Comparison of ENCODE assay signal across 30 mouse cellular contexts in the genomic region with DNA sequence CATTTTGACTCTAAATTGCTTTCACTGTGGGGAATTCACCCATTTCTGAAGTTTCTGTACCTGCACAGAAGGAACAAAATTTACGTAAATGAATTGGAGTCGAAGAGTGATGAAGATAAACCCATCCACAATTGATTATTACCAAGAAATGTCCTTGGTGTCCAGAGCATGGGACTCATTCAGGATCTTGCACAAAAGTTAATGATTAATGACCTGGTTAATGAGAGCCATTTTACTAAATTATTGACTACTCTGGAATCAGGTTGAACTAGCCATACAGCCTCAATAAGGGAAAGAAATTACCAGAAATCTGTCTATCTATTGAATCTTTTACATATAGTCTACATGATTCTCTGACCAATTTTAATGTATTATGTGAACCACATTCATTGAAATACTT.
"Had no signal": no experiment of that assay in that cellular context is flagged by ENCODE, and none has a peak within 500 bp of the region (broad histone marks: within the 10 kb centered on the region; RNA-seq: fewer than 3 reads in every experiment).

No protein-coding gene starts in this region.

- H3K27me3 ChIP-seq: heart, embryonic 12.5 days; heart, embryonic 13.5 days; heart, embryonic 15.5 days; hindbrain, embryonic 12.5 days; hindbrain, embryonic 13.5 days; hindbrain, embryonic 15.5 days; intestine, embryonic 15.5 days had no signal

- H3K4me1 ChIP-seq: heart, embryonic 10.5 days; heart, embryonic 12.5 days; heart, embryonic 13.5 days; heart, embryonic 15.5 days; hindbrain, embryonic 10.5 days; hindbrain, embryonic 12.5 days; hindbrain, embryonic 13.5 days; hindbrain, embryonic 15.5 days; intestine, embryonic 15.5 days had no signal

- H3K36me3 ChIP-seq: heart, embryonic 10.5 days; heart, embryonic 12.5 days; heart, embryonic 13.5 days; heart, embryonic 15.5 days; hindbrain, embryonic 10.5 days; hindbrain, embryonic 12.5 days; hindbrain, embryonic 13.5 days; hindbrain, embryonic 15.5 days; intestine, embryonic 15.5 days had no signal

- ATAC-seq: hindbrain, embryonic 16.5 days; hindbrain, postnatal 0 days; inflammation-experienced regulatory T-cells, adult 6 months; intestine, embryonic 15.5 days; intestine, embryonic 16.5 days; intestine, postnatal 0 days had no signal

- H3K9ac ChIP-seq: heart, embryonic 12.5 days; heart, embryonic 13.5 days; heart, embryonic 15.5 days; hindbrain, embryonic 12.5 days; hindbrain, embryonic 13.5 days; hindbrain, embryonic 14.5 days; hindbrain, embryonic 15.5 days; intestine, embryonic 15.5 days had no signal

- H3K4me3 ChIP-seq: heart, adult 2 months; heart, embryonic 10.5 days; heart, embryonic 12.5 days; heart, embryonic 13.5 days; heart, embryonic 15.5 days; hindbrain, embryonic 10.5 days; hindbrain, embryonic 12.5 days; hindbrain, embryonic 13.5 days; hindbrain, embryonic 15.5 days; intestine, embryonic 15.5 days; layer of hippocampus, adult 2 months; left cerebral cortex, adult 2 months had no signal

- DNase-seq: heart, adult 18-20 months; heart, adult 2 months; heart, postnatal 10 days; heart, postnatal 14 days; heart, postnatal 36 days; heart, postnatal 4 days; kidney, adult 18-20 months; kidney, postnatal 10 days; kidney, postnatal 4 days; layer of hippocampus, adult 9-11 months; layer of hippocampus, postnatal 36 days had no signal

- H3K27ac ChIP-seq: heart, adult 2 months; heart, embryonic 10.5 days; heart, embryonic 13.5 days; heart, embryonic 15.5 days; hindbrain, embryonic 10.5 days; hindbrain, embryonic 12.5 days; hindbrain, embryonic 13.5 days; hindbrain, embryonic 14.5 days; hindbrain, embryonic 15.5 days; hindbrain, postnatal 0 days; intestine, embryonic 15.5 days; kidney, postnatal 0 days; layer of hippocampus, adult 2 months; left cerebral cortex, adult 2 months had no signal

- H3K4me2 ChIP-seq: heart, embryonic 11.5 days; heart, embryonic 12.5 days; heart, embryonic 13.5 days; heart, embryonic 15.5 days; hindbrain, embryonic 12.5 days; hindbrain, embryonic 13.5 days; hindbrain, embryonic 14.5 days; hindbrain, embryonic 15.5 days; intestine, embryonic 15.5 days had no signal

- H3K9me3 ChIP-seq: heart, embryonic 10.5 days; heart, embryonic 12.5 days; heart, embryonic 13.5 days; heart, embryonic 15.5 days; hindbrain, embryonic 10.5 days; hindbrain, embryonic 12.5 days; hindbrain, embryonic 13.5 days; hindbrain, embryonic 15.5 days; intestine, embryonic 15.5 days had no signal
